Mouse (Mus musculus) ES-E14 (cell line): ENCODE measurements around the gene Spef1.

ENCODE experiments used
- MAFK ChIP-seq: IDR thresholded peaks from 2 replicates; pipeline ENCODE4 v1.6.1; 2014; ENCODE audit warnings: mild to moderate bottlenecking, low read depth, low read length, inconsistent platforms; ENCODE audit not compliant: insufficient read depth
- ZC3H11A ChIP-seq: IDR thresholded peaks from 2 replicates; pipeline ENCODE4 v1.6.1; 2012; ENCODE audit warnings: low read depth, mild to moderate bottlenecking, inconsistent platforms, low read length, borderline replicate concordance
- ZNF384 ChIP-seq: IDR thresholded peaks from 2 replicates; pipeline ENCODE4 v1.6.1; 2012; ENCODE audit warnings: low read depth, low read length, inconsistent platforms

DNA sequence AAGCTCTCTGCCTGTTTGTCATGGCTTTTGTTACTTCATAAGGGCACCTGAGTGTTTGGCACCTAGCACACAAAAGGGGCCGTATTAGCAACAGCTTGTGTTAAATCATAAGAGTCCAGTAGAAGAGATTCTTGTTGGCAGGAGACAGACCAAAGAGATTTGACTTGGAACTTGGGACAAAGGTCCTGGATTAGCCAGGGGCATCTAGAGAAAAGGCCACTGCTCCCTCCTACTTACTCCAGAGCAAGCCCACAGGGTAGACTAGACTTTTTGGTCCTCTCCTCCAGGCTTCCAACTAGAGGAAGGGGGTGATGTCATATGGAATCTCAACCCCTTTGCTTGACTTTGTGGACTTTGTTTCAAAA, 11.2 kb downstream of the Spef1 start:
- TF ChIP-seq ZNF384 (no peak), ZC3H11A (no peak), MAFK (no peak)
